Mouse (Mus musculus) heart, postnatal 0 days (tissue): ENCODE data around the gene Ppox.

ENCODE experiments used
- CTCF ChIP-seq: IDR thresholded peaks from 2 replicates; pipeline ENCODE4 v1.5.1; 2016; ENCODE audit warnings: antibody characterized with exemption, control low read depth, low read depth
- EP300 ChIP-seq: IDR thresholded peaks from 2 replicates; pipeline ENCODE4 v1.6.1; 2016; ENCODE audit warnings: antibody characterized with exemption, low read depth

DNA sequence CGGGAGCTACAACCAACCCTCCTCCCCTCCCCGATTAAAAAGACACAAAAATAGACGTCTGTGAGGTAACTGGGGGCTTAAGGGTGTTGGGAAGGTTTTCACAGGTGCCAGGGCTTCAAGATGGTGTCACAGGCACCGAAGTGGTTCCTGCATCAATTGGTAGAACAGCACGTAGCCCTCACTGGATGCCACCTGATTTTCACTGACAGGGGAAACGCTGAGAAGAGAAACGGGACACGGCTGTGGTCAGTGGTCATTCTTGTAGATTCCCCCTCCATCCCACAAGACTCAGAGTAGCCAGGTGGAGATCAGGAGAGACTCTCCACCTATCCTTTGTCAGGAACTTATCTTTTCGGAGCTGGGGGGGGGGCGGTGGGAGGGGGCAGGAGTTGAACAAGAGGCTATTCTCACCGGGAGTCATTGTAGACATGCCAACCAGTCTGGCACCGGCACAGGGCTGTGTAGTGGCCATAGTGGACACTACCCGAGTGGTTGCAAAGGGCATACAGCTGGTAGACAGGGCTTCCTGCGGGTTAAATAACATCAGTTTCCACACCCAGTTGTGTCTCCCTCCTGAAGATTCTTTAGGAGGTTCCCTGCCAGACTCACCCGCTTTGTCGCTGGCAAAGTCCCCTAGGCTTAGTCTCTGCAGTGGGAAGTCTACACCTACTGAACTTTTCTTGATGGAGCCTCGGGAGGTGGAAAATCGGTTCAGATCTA lies 1.3 kb upstream of the Ppox start:
- TF ChIP-seq CTCF (no peak), EP300 (no peak)
